25 mouse cellular contexts compared by ENCODE assay signal in the genomic region with DNA sequence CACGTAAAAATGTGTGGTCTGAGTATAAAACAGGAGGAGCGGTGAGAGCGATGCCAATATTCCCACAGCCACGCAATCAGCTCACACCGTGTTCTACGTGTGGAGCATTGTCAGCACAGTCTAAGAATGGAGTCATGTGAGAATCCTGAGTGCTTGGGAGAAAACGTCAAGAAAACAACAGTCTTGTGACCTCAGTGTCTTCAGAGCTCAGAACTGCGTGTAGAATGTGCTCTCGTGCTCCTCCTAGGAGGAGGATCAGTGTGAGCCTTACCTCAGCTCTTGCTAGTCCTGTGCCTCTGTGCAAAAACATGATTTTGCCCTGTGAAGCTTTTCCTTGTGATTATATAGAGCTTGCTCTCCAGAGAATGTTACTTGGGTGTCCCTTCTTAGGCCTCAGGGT. TPM values are rescaled to one million over a fixed set of nuclear protein-coding genes. Genes with fewer than 3 reads are reported as not detected.
A peak's percentile ranks its signal among the peaks of the same experiment; 100 is the strongest.
DNase-seq lines count a peak whose midpoint lies in the region; ATAC-seq and TF ChIP-seq lines count a peak whose summit lies in the region.
"Had no signal": no experiment of that assay in that cellular context is flagged by ENCODE, and none has a peak within 500 bp of the region (broad histone marks: within the 10 kb centered on the region; RNA-seq: fewer than 3 reads in every experiment).

No protein-coding gene starts in this region.

- no peak overlapping the region for H3K9ac ChIP-seq in intestine, postnatal 0 days (ENCODE audit: low read depth, low read length)
- H3K9ac ChIP-seq in intestine, embryonic 16.5 days (ENCODE audit: low read depth, low read length) = no peak overlapping the region
- H3K9ac ChIP-seq: embryonic facial prominence, embryonic 12.5 days; embryonic facial prominence, embryonic 15.5 days; forebrain, postnatal 0 days; heart, embryonic 12.5 days; hindbrain, embryonic 13.5 days; intestine, embryonic 15.5 days had no signal

- H3K4me2 ChIP-seq in intestine, postnatal 0 days (replicated peaks; ENCODE audit: low read depth) = no peak overlapping the region
- no peak overlapping the region for H3K4me2 ChIP-seq in intestine, embryonic 16.5 days (ENCODE audit: low read depth, low read length)
- H3K4me2 ChIP-seq: embryonic facial prominence, embryonic 12.5 days; embryonic facial prominence, embryonic 15.5 days; heart, embryonic 12.5 days; hindbrain, embryonic 13.5 days; intestine, embryonic 15.5 days had no signal

- no peak for TF ChIP-seq POLR2A in bone marrow macrophage, adult 2 months (IDR thresholded peaks at IDR 0.05; ENCODE audit: borderline replicate concordance, low read depth, low read length)

- no peaks in the 10 kb centered on the region for H3K4me1 ChIP-seq in intestine, postnatal 0 days (replicated peaks; ENCODE audit: control insufficient read depth, insufficient read depth, low read length)
- no peaks in the 10 kb centered on the region for H3K4me1 ChIP-seq in intestine, embryonic 16.5 days (ENCODE audit: control insufficient read depth, insufficient read depth, low read length)
- peaks cover 21% of the 10 kb centered on the region for H3K4me1 ChIP-seq in bone marrow macrophage, adult 2 months (ENCODE audit: control insufficient read depth, insufficient read depth, low read length)
- H3K4me1 ChIP-seq: embryonic facial prominence, embryonic 12.5 days; embryonic facial prominence, embryonic 15.5 days; hindbrain, embryonic 13.5 days; intestine, embryonic 15.5 days had no signal

- no peak for DNase-seq in frontal cortex, postnatal 36 days (ENCODE audit: low spot score in 2 of 2)
- DNase-seq in kidney, postnatal 36 days = peak; percentile 18 to 48
- DNase-seq in kidney, adult 11 months = no peak
- DNase-seq in layer of hippocampus, postnatal 14 days (ENCODE audit: low spot score in 2 of 2) = no peak
- DNase-seq: adrenal gland, adult 2 months; adrenal gland, postnatal 14 days; cerebellum, adult 18-20 months; cerebellum, adult 9-10 months; cerebellum, postnatal 14 days; forebrain, postnatal 0 days; gastrocnemius, postnatal 10 days; gastrocnemius, postnatal 36 days; heart, adult 2 months; heart, postnatal 14 days had no signal

- TF ChIP-seq CTCF in intestine, postnatal 0 days (IDR thresholded peaks at IDR 0.05; ENCODE audit: low read depth) = 0 out of 2 replicates have a peak, but pooled peaks have one; percentile 6
- TF ChIP-seq CTCF in bone marrow macrophage, adult 2 months (IDR thresholded peaks at IDR 0.05; ENCODE audit: low read depth, low read length) = no peak

- WGBS in intestine, postnatal 0 days = 72% methylated on average over 9 of the region's 9 CpGs
- 72% methylated on average over 9 of the region's 9 CpGs for WGBS in intestine, embryonic 16.5 days

- 0 out of 2 replicates have a peak overlapping the region, but pooled peaks have one; percentile 21 for H3K27ac ChIP-seq in intestine, postnatal 0 days (ENCODE audit: low read depth, low read length)
- H3K27ac ChIP-seq in intestine, embryonic 16.5 days (ENCODE audit: low read length) = no peak overlapping the region
- H3K27ac ChIP-seq in bone marrow macrophage, adult 2 months (ENCODE audit: insufficient read depth, low read depth, low read length) = peak overlapping the region; percentile 79
- H3K27ac ChIP-seq: embryonic facial prominence, embryonic 12.5 days; embryonic facial prominence, embryonic 15.5 days; heart, adult 2 months; hindbrain, embryonic 13.5 days; intestine, embryonic 15.5 days had no signal

- H3K36me3 ChIP-seq in intestine, postnatal 0 days (ENCODE audit: control insufficient read depth, insufficient read depth) = peaks cover 14% of the 10 kb centered on the region
- no peaks in the 10 kb centered on the region for H3K36me3 ChIP-seq in intestine, embryonic 16.5 days (ENCODE audit: control insufficient read depth, insufficient read depth, low read length)
- H3K36me3 ChIP-seq: embryonic facial prominence, embryonic 12.5 days; intestine, embryonic 15.5 days had no signal

- H3K9me3 ChIP-seq in intestine, postnatal 0 days (ENCODE audit: control insufficient read depth) = no peaks in the 10 kb centered on the region
- no peaks in the 10 kb centered on the region for H3K9me3 ChIP-seq in intestine, embryonic 16.5 days (ENCODE audit: control insufficient read depth, low read length)
- H3K9me3 ChIP-seq: embryonic facial prominence, embryonic 12.5 days; embryonic facial prominence, embryonic 15.5 days; heart, embryonic 12.5 days; hindbrain, embryonic 13.5 days; intestine, embryonic 15.5 days had no signal

- no peaks in the 10 kb centered on the region for H3K27me3 ChIP-seq in intestine, postnatal 0 days (replicated peaks; ENCODE audit: control insufficient read depth, insufficient read depth, low read length)
- no peaks in the 10 kb centered on the region for H3K27me3 ChIP-seq in intestine, embryonic 16.5 days (replicated peaks; ENCODE audit: control insufficient read depth, insufficient read depth, low read length)
- H3K27me3 ChIP-seq: embryonic facial prominence, embryonic 12.5 days; embryonic facial prominence, embryonic 15.5 days; heart, embryonic 12.5 days; hindbrain, embryonic 13.5 days; intestine, embryonic 15.5 days had no signal

- peak; percentile 80 for ATAC-seq in frontal cortex, adult (ENCODE audit: low TSS enrichment)
- ATAC-seq in intestine, postnatal 0 days = peak; percentile 28; the same call in 1 of the 2 replicates
- ATAC-seq in intestine, embryonic 16.5 days = no peak
- ATAC-seq: forebrain, embryonic 14.5 days; forebrain, postnatal 0 days; hindbrain, embryonic 16.5 days; intestine, embryonic 15.5 days had no signal

- H3K4me3 ChIP-seq in intestine, postnatal 0 days (ENCODE audit: low read depth, low read length) = no peak overlapping the region
- no peak overlapping the region for H3K4me3 ChIP-seq in intestine, embryonic 16.5 days (ENCODE audit: low read length)
- no peak overlapping the region for H3K4me3 ChIP-seq in bone marrow macrophage, adult 2 months (ENCODE audit: insufficient read depth, low read length)
- H3K4me3 ChIP-seq: embryonic facial prominence, embryonic 12.5 days; embryonic facial prominence, embryonic 15.5 days; heart, adult 2 months; heart, embryonic 12.5 days; hindbrain, embryonic 13.5 days; intestine, embryonic 15.5 days had no signal

RNA-seq across cellular contexts. Expression of a gene that starts 14.5 kb away (rescaled TPM):
- polyA plus RNA-seq in intestine, postnatal 0 days (2015; fragmentation: Nextera tagmentation; extraction: Ambion mirVana) = 24.1 and 25.2 TPM in 2 replicates
- 9.6 and 12.6 TPM in 2 replicates for polyA plus RNA-seq in intestine, embryonic 16.5 days (2015; fragmentation: Nextera tagmentation; extraction: Ambion mirVana)
- polyA plus RNA-seq in bone marrow macrophage, adult 2 months (2012; ENCODE audit: insufficient read depth, insufficient read length, missing spikeins) = 137 and 144 TPM in 2 replicates
- total RNA-seq in layer of hippocampus, postnatal 14 days (2021) = 10 to 100 TPM; 31.4 to 32.3 TPM

RNA-seq across cellular contexts. Expression of a gene that starts 51.7 kb away (rescaled TPM):
- polyA plus RNA-seq in intestine, postnatal 0 days (2015; fragmentation: Nextera tagmentation; extraction: Ambion mirVana) = 4.3 and 5.3 TPM in 2 replicates
- polyA plus RNA-seq in intestine, embryonic 16.5 days (2015; fragmentation: Nextera tagmentation; extraction: Ambion mirVana) = 8.5 and 9.3 TPM in 2 replicates
- polyA plus RNA-seq in bone marrow macrophage, adult 2 months (2012; ENCODE audit: insufficient read depth, insufficient read length, missing spikeins) = 13.7 and 15.0 TPM in 2 replicates
- total RNA-seq in layer of hippocampus, postnatal 14 days (2021) = 1 to 10 TPM; 2.7 to 4.0 TPM

Comparison
In these comparisons a context has a peak if more than half of its experiments do, and no peak if none do; other contexts are left out.
1. DNase-seq: peak in kidney, postnatal 36 days (2 of 2); none in frontal cortex, postnatal 36 days (0 of 2), kidney, adult 11 months (single experiment) and layer of hippocampus, postnatal 14 days (0 of 2).